Mouse (Mus musculus) inflammation-experienced regulatory T-cells, adult 6 months (primary cell): Measurements from ENCODE around the gene 4930438A08Rik. TPM values are rescaled to one million over a fixed set of nuclear protein-coding genes. Genes with fewer than 3 reads are reported as not detected.
"Not testable (repeated sequence)": the region's sequence is repeated elsewhere in the genome, so short reads cannot be mapped to it uniquely, and the experiment has no call there.

Source experiments
- ATAC-seq: one replicate; pipeline ENCODE4 v1.8.0; 2017
- polyA plus RNA-seq, 3 experiments: library from polyadenylated mRNA; unstranded; fragments of 100-300 nt; shearing (Covaris generic); gene quantifications; one replicate each; pipeline ENCODE4 v1.2.1; 2017

The 4930438A08Rik gene
- polyA plus RNA-seq, result not detected

GRCm38 (mm10) chr11:58274572-58274971 lies at the start of gene 4930438A08Rik:
Gene 4930438A08Rik, plus strand, starts transcription at chr11:58274799.
- no peak for ATAC-seq

DNA sequence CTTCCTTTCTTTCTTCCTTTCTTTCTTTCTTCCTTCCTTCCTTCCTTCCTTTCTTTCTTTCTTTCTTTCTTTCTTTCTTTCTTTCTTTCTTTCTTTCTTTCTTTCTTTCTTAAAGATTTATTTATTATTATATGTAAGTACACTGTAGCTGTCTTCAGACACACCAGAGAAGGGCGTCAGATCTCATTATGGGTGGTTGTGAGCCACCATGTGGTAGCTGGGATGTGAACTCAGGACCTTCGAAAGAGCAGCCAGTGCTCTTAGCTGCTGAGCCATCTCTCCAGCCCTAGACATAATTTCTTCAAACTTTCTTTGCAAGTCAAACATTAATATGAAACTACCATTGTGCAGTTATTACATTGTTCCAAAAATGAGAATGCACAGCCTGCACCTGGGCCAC lies 49.7 kb upstream of the 4930438A08Rik start:
- ATAC-seq, result not testable (repeated sequence)

GRCm38 (mm10) chr11:58225655-58226054 lies 48.9 kb upstream of the 4930438A08Rik start:
- ATAC-seq, result peak; percentile 65

GRCm38 (mm10) chr11:58226425-58226824 lies 48.2 kb upstream of the 4930438A08Rik start:
- no peak for ATAC-seq

GRCm38 (mm10) chr11:58228021-58228420 lies 46.6 kb upstream of the 4930438A08Rik start:
- ATAC-seq, result not testable (repeated sequence)

DNA sequence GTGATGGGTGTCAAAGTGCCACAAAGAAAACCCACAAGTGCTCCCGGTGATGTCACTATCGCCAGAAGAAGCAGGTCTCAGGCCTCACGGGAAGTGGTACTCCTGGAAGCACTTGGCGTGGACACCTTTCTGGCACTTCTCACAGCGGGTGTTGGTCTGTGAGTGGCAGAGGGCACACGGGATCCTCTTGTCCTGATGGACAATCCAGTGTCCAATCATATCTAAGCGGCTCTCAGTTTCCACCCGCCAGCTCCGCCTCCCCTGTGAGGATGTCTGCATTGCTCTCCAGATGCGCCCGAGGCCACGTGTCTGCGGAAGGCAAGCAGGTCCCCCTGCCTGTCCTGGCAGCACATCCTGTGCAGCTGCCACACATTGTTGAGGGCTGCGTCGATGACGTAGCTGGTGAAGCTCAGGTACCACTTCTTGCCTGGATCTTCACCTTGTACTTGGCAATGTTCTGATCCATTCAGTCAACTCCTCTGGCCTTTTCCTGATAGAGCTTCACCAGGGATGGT lies 44.1 kb upstream of the 4930438A08Rik start:
- ATAC-seq, result no peak

GRCm38 (mm10) chr11:58231156-58231555 lies 43.4 kb upstream of the 4930438A08Rik start:
- ATAC-seq, result no peak

DNA sequence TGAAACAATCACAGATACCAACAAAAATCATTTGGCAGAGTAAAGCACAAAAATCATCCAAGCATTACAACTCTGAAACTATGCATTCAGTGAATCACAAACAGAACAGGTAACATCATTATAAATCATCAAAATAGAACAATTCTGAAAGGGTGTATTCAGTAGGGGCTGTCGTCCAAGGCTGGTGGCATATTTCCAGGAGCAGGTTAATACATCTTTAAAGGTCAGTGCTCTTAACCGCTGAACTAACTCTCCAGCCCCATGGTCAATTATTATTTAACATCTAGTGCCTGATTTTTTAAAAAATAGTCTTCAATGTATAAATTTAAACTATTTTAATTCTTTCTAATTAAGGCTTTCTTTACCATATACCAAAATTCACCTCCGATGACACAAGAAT lies 40.0 kb upstream of the 4930438A08Rik start:
- ATAC-seq, result not testable (repeated sequence)

GRCm38 (mm10) chr11:58235152-58235551 lies 39.4 kb upstream of the 4930438A08Rik start:
- peak; percentile 77 for ATAC-seq

DNA sequence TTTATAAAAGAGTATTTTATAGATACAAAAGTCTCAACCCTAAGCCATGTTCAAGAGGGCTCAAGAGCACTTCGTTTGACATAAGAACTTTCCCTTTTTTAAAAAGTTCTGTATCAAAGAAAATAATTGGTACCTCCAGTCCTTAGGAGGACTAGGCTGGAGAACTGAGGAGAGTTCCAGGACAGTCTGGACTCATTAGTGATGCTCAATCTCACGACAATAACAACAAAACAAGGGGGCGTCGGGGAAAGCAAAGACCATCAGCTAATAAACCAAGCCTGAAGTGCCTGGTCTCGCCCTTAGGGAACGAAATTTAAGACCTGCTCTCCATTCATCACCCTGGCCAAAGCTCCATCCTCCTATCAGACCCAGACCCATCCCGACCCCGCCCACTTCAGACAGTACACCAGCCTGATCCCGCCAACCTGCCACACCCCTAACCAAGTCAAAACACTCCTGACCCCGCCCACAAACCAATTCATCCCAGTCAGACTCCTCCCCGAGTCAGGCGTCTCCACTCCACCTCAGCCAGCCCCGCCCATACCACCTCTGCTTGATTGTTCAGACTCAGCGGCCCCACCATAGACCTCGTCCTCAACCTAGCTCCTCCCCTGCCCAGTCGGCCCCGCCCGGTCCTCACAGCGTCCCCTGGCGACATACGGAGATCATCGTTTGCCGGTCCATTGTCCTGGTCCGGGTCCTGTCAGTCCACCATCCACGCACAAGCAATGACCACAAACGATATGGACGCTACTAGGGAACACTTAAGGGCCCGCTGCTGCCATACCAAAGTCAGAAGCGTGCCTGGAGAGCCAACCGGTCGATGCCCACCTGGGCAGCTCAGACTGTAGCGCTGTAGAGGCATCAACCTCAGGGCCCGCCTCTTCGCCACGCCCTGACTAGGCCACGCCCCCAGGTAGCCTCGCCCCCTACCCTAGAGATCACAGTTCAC lies 35.5 kb upstream of the 4930438A08Rik start:
- peak; percentile 72 for ATAC-seq

DNA sequence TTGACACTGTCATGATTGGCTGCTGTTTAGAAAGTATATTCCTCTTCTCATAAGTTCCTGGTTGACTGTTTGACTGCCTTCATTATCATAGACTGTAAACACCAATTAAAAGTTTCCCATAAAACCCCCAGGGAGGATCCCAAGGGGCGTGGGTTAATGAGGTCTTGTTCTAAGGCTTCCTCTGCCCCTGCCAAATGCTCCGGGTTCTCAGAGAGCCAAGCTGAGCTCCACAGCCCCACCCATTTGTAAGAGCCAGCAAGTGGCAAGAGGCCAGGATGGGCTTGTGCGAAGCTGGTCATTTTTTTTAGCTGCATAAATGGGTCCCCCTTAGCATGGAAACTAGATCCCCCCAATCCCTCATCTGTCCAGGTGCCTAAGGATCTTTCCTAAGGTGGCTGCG lies 27.3 kb upstream of the 4930438A08Rik start:
- no peak for ATAC-seq

GRCm38 (mm10) chr11:58249203-58249981 lies 25.2 kb upstream of the 4930438A08Rik start:
- no peak for ATAC-seq

DNA sequence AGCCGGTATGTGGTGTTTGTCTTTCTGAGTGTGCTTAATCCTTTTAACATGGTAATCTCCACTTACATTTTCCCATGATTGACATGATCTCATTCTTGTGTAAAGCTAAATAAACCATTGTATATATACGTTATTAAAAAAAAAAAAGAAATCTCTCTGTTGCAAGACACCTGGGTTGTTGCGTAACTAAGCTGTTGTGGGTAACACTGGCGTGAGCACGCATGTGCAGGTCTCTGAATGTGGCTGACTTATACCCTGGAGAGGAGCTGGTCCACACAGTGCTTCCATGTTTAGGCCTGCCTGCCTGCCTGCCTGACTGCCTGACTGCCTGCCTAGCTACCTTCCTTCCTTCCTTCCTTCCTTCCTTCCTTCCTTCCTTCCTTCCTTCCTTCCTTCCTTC lies 24.0 kb upstream of the 4930438A08Rik start:
- no peak for ATAC-seq

DNA sequence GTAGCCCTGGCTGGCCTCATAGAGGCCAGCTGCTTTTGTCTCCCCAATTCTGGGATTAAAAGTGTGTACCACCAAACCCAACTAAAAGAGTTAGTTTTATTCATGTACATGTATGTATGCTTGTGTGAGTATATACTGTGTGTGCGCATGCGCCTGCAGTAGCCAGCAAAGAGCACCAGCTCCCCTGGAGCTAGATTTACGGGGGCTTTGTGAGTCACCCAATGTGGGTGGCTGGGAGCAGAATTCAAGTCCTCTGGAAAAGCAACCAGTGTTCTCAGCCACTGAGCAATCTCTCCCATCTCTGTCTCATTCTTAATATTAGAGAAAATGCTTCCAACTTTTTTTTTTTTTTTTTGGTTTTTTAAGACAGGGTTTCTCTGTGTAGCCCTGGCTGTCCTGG lies 20.2 kb upstream of the 4930438A08Rik start:
- ATAC-seq, result no peak

- ATAC-seq, result no peak
Observed at GRCm38 (mm10) chr11:58257816-58258215, 16.8 kb upstream of the 4930438A08Rik start.

DNA sequence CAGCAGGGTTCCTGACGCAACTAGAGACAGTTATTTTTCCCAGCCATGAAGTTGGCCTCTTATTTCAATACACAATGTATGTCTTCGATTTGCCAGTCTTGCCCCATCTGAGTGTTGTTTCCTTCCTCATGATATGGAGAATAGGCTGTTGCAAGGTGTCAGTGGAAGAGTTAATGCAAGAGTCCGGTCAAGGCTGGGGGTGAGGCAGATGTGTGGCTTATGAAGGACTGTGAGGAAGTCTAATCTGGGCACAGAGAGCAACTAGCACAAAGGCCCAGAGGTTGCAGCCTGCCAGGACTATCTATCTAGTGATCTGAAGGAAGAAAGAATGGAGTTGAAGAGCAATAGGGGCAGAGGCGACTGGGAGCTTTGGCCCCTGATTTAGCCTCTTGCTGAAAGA lies 14.4 kb upstream of the 4930438A08Rik start:
- no peak for ATAC-seq

DNA sequence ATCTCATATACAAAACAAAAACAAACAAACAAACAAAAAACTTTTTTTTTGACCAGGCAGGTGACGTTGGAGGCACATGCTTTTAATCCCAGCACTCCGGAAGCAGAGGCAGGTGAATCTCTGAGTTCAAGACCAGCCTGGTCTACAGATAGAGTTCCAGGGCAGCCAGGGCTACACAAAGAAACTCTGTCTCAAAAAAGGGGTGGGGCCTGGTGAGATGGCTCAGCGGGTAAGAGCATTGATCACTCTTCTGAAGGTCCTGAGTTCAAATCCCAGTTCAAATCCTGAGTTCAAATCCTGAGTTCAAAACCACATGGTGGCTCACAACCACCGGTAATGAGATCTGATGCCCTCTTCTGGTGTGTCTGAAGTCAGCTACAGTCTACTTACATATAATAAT lies 12.8 kb upstream of the 4930438A08Rik start:
- ATAC-seq, result no peak

GRCm38 (mm10) chr11:58262336-58262735 lies 12.3 kb upstream of the 4930438A08Rik start:
- ATAC-seq, result no peak

- no peak for ATAC-seq
Observed at GRCm38 (mm10) chr11:58263516-58263915, 11.1 kb upstream of the 4930438A08Rik start.

DNA sequence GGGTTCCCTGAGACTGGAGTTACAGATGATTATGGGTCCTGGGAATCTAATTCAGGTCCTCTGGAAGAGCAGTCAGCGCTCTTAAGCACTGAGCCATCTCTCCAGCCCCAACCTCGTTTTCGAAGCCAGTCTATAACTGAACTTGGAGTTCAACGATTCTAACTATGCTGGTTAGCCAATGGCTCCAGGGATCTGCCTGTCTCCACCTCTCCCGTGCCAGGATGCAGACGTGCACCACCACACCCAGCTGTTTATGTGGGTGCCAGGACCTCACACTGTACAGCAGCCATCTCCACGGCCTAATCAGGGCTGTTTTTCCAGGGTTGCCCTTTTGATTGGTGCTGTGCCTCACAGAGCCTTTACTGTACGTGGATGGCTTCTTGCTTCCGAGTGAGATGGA lies 10.1 kb upstream of the 4930438A08Rik start:
- ATAC-seq, result no peak

DNA sequence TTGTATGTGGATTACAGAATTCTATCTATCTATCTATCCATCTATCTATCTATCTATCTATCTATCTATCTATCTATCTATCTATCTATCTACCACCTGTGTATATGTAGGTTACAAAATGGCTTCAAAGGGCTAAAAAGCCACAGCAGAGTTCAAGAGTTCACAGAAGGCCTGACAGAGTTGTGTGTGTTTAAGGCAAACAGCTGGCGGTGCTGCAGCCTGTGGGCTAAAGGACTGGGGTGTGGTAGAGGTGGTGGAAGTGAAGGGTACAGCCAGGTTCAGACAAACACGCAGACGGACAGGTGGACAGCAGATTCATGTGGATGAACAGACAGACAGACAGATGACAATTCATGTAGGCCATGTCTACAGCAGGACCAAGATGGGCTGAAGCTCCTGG lies 6.3 kb upstream of the 4930438A08Rik start:
- no peak for ATAC-seq

- ATAC-seq, result no peak
Observed at GRCm38 (mm10) chr11:58275756-58276155, 1.2 kb downstream of the 4930438A08Rik start.

GRCm38 (mm10) chr11:58281970-58282496 lies 7.4 kb downstream of the 4930438A08Rik start:
- ATAC-seq, result no peak
